Mouse (Mus musculus) erythroid progenitor cell, adult 5-6 weeks (primary cell): ENCODE data around the gene Fam110a. TPM values are rescaled to one million over a fixed set of nuclear protein-coding genes. Genes with fewer than 3 reads are reported as not detected.
"Not testable (repeated sequence)": the region's sequence is repeated elsewhere in the genome, so short reads cannot be mapped to it uniquely, and the experiment has no call there.

Experiments
- ATAC-seq: replicated peaks from 2 replicates; pipeline ENCODE4 v1.8.0; 2016; ENCODE audit warnings: moderate number of reproducible peaks, mild to moderate bottlenecking, moderate TSS enrichment, inconsistent platforms; ENCODE audit not compliant: poor library complexity, low FRiP score, severe bottlenecking
- total RNA-seq, 2 experiments: library from RNA; stranded (forward) in 1 of 2; stranded (reverse) in 1 of 2; fragments of 150-400 nt in 1 of 2; fragments of 186-747, 209-891 nt in 1 of 2; gene quantifications; 2 replicates each; pipeline versions ENCODE4 v1.2.3 to v1.2.4; 2015 to 2017; ENCODE audit warnings: low replicate concordance in 2 of 2

The Fam110a gene
- total RNA-seq, 2 experiments from 2014 or later, result 1.3 to 1.8 TPM

- no peak for ATAC-seq
Observed at GRCm38 (mm10) chr2:151997776-151998504, 17.9 kb upstream of the Fam110a start.

DNA sequence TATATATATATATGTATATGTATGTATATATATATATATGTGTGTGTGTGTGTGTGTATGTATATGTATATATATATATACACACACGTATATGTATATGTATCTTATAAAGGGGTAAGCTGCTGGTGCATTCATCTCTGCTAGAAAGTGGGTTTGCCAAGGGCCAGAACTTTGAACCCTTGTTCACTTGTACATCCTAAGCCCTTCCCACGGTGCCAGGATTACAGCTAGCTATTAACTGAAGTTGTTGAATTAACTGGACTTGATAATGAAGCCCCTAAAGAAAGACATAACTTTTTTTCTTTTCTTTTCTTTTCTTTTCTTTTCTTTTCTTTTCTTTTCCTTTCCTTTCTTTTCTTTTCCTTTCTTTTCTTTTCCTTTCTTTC lies 17.2 kb upstream of the Fam110a start:
- not testable (repeated sequence) for ATAC-seq

- peak; percentile 62; the same call in 1 of the 2 replicates for ATAC-seq
Observed at GRCm38 (mm10) chr2:151996229-151997189, 16.5 kb upstream of the Fam110a start, which contains the start of gene Slc52a3. Gene Slc52a3 (plus strand): TSS chr2:151996511.

DNA sequence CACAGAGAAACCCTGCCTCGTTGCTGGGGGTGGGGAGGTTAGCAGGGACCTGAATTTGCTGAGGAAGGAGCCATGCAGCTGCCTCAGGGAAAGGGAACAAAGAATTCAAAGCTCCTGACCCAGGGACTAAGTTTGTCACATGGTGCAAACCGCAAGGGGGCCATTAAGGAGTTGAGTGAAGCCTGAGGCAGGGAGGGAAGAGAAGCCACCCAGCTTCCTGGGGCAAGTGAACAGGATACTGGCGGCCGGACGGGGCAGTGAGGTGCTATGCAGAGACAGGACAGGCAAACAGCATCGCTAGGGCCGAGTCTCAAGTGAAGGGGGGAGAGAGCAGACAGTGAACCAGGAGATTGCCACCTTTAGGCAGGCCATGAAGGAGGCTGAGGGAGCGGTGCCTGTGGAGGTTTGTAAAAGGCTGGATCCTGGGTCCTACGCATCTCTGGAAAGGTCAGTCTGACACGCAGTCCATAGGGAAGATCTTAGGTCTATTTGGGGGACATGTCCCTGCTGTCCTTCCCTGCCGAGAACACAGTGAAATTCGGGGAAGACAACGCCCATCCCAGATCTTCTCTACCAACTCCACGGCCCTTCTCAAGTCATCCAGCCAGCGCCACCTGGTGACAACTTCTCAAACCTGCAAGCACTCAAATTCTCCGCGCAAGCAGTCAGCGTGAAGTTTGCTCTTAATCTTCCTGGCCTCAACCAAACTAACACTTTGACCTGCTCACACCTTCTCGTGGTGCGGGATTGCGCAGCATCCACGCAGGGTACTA lies 14.5 kb upstream of the Fam110a start:
- ATAC-seq, result peak; percentile 69

DNA sequence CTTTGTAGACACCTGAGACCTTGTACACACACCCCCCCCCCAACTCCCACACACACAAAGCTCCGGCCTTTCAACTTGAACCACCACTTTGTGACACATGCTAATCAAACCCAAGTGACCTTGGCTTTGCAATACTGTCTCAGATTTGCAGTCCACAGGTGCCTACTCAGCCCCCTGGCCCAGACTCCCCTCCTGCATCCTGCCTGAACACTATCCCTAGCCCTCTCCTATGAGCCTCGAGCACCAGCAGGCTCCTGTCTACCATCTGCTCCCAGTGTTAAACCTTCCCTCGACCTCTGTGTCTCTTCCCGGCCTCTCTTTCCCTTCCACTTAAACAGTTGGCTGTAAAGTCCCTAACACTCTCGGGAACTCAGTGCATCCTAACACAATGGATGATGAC lies 11.4 kb upstream of the Fam110a start:
- ATAC-seq, result no peak

DNA sequence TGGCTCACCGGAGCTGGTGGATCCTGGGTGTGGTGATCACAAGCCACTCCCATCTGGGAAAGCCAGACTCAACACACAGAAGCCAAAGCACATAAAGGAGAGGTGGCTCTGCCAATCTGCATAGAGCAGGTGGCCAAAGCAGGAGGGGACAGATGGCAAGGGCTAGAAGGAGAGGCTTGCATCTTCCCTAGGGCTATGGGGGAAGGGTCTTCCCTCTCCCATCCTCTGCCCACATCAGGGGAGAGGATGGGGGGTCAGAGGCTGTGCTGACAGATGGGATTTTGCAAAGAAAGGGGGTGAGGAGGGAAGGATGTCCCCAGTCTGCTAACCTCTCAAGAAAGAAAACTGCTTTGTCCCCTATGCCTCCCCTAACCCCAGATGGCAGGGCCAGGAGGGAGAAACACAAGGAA lies 11.0 kb upstream of the Fam110a start:
- no peak for ATAC-seq

DNA sequence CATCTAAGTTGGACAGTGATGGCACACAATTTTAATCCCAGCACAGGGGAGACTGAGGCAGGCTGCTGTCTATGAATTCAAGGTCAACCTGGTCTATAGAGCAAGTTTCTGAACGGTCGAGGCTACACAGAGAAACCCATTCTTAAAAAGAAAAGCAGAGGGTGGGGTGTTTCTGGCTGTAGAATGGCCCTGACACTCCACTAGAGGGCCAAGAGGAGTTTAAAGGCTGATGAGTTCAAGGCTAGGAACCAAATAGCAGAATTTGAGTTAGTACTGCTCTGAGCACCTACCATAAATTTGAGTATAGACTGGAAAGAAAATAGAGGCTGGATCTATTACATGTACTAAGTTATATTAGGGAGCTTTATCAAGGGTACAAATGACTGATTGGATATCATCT lies 9.0 kb upstream of the Fam110a start:
- ATAC-seq, result no peak

DNA sequence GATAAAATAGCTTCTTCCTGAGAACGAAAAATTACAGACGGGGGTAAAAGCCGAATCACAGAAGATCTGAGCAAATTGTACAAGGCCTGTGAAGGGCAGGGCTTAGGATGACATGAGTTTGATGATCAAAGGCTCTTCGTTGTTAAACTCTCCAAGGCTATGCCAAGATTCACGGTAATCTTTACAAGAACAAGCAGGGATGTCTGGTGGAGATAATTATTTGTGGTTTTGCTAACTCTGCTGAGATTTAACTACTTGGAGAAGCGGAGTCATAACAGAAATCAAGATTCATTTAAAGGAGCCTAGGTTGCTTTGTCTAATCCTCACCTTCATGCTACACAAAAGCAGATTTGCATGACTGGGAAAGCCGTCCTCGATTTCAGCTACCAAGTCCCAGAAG lies 6.9 kb upstream of the Fam110a start:
- ATAC-seq, result no peak

DNA sequence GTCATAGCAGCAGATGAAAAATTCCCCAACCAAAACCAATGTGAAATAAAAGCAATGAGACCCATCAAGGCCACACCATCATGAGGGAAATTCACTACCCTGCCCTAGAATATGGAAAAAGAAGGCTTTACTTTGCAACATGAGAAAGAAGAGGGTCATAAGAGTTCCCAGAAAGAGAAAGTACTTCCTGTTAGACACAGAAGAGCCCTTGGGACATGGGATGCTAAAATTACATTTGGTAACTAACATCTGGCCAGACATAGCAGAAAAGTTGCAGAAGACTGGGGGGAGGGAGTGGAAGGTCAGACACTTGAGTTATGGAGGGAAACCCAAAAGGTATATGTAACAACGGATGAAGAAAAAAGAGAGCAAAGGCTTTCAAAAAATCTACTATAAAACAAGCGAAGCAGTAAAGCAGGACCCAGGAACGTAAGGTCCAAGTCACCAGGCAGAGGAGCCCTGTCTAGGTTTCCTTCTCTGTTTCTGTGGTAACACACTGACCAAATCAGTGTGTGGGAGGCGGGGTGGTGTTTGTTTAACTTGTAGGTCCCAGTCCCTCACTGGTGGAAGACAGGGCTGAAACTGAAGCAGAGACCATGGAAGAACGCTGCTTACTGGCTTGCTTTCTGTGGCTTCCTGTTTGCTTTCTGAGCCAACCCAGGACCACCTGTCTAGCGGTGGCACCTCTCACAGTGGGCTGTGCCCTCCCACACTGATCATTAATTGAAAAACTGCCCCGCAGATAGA lies 5.6 kb upstream of the Fam110a start:
- ATAC-seq, result no peak

- ATAC-seq, result no peak
Observed at GRCm38 (mm10) chr2:151984019-151984418, 4.0 kb upstream of the Fam110a start.

GRCm38 (mm10) chr2:151982476-151982875 lies 2.5 kb upstream of the Fam110a start:
- ATAC-seq, result no peak

DNA sequence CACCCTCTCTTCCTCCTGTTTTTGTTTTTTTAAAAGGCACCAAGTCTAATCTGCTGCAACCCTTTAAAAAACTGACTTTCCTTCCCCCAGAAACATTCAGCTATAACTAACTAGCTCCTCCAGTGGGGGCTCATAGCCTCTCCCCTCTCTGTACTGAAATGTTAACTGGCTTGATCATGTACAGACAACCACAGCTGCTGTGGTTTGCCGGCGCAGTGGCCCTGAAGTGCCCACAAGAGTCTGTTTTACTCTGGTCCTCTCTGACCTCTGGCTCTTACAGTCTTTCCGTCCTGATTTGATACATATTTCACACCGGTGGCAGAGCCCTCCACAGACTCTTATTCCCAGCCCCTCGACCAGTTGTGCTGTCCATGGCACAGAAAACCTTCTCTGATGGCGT lies 1.2 kb upstream of the Fam110a start:
- no peak for ATAC-seq

GRCm38 (mm10) chr2:151980355-151980693 lies 305 bp upstream of the Fam110a start:
- ATAC-seq, result no peak

DNA sequence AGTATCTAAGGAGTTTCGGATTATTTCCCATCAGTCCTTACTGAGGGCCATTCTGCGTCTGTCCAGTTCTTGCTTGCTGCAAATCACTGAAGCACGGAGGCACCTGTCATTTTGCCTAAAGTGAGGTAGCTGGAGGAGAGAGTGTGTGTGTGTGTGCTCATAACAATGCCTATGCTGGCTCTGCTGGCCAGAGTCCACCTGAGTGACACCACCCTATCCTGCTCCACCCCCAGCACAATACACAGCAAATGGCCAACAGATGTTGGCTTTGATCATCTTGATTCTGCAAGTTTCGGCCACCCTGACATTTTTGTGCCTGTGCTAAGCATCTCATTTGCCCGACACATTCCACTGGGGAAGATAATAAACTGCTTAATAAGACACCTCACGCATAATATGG lies 1.5 kb downstream of the Fam110a start:
- no peak for ATAC-seq

- ATAC-seq, result no peak
Observed at GRCm38 (mm10) chr2:151977689-151978440, 2.2 kb downstream of the Fam110a start.

DNA sequence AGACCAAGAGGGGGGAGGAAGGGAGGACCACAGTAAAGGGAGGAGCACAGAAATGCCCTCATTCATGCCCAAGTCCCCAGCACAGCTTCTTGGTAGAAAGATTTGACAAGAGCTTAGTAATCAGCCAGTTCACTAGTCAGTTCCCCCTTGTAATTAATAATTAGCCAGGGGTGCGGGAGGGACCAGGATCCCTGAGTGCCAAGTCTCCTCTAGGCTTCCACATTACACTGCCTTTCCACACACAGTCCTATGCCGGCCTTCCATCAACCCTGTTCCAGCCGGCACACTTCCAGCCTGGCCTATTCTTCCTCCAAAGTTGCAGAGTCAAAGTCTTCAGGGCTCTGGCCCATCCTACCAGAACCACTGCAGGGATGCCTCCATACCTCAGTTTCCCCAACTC lies 4.0 kb downstream of the Fam110a start:
- ATAC-seq, result no peak

DNA sequence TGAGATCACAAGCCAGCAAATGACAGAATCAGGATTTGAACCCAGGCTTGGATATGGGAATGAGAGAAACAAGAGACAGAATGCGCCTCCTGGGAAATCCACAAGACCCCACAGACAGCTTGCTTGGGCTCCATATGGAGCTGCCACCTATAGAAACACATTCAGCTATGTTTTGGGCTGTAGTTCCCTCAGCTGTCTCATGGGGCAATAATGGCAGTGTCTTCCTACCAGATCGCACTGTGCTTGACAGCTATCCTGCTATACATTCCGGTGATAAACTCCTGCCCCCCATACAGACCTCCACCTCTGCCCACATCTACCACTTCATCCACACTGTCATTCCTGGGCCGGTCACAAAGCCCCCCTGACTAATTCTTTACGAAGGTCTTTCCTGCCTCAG lies 4.7 kb downstream of the Fam110a start:
- no peak for ATAC-seq

- no peak for ATAC-seq
Observed at GRCm38 (mm10) chr2:151973595-151974562, 6.1 kb downstream of the Fam110a start.
